Mouse (Mus musculus) lung, postnatal 0 days (tissue): Measurements from ENCODE around the gene Hook2.

ENCODE experiments used
- CTCF ChIP-seq: IDR thresholded peaks from 2 replicates; pipeline ENCODE4 v1.5.1; 2016; ENCODE audit warnings: antibody characterized with exemption, mild to moderate bottlenecking
- EP300 ChIP-seq: IDR thresholded peaks from 2 replicates; pipeline ENCODE4 v1.6.1; 2016; ENCODE audit warnings: antibody characterized with exemption, mild to moderate bottlenecking, control low read depth

DNA sequence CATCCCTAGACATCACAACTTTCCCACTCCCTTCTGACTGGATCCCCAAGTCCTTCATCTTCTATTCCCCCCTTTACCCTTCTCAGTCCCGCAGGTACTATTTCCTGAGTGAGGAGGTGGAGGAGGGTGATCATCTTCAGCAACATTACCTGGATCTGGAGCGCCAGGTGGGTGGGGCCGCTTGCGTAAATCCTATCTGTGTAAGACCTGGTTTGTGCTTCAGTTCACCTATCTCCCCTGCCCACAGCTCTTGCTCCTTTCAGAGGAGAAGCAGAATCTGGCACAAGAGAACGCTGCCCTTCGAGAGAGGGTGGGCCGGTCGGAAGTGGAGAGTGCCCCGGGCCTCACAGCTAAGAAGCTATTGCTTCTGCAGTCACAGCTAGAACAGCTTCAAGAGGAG is 4.0 kb downstream of the Hook2 start:
- TF ChIP-seq CTCF (no peak), EP300 (no peak)
